Mouse (Mus musculus): Measurements from ENCODE around the gene Gm11563.
"Not testable (repeated sequence)": the region's sequence is repeated elsewhere in the genome, so short reads cannot be mapped to it uniquely, and the experiment has no call there.

Gm11563 gene

DNA sequence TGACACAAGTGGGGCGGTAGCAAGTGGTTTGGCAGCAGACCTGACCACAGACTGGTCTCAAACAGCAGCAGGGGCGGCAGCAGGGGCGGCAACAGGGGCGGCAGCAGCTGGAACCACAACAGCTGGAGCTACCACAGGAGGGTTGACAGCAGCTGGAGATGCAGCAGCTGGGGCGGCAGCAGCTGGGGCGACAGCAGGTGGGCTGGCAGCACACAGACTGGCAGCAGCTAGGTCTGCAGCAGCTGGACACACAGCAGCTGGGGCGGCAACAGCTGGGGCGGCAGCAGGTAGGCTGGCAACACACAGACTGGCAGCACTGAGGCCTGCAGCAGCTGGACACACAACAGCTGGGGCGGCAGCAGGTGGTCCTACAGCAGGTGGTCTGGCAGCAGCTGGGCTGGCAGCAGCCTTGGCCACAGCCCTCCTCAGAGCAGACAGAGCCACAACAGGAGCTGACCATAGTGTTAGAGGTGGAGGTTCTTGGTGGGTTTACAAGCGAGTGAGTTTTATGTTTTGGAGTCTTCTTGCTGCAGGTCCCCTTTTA is at the start of gene Gm11563:
Gm11563 (minus strand) TSS at position 494 of the 544 bp plus-strand sequence.
- not testable (repeated sequence) for DNase-seq (ENCODE audit: low spot score)

DNA sequence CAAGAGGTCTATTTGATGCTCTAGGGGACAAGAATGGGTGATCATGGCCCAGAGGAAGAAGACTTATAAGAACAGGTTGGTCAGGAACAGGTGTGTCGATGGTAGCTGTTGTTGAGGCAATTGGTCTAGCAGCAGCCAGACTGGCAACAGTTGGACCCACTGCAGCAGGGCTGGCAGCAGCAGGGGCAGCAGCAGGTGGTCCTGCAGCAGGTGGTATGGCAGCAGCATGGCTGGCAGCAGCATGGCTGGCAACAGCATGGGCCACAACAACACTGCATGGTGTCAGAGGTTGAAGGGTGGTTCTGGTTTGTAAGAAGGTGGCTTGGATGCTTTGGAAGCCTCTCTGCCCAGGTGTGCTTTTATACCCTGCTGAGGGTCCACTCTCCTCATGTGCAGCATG is 31.7 kb upstream of the Gm11563 start, which contains the start of gene Gm14190:
Gm14190 (minus strand) TSS at position 278 of the 400 bp plus-strand sequence.
- no peak for DNase-seq (ENCODE audit: low spot score)

DNA sequence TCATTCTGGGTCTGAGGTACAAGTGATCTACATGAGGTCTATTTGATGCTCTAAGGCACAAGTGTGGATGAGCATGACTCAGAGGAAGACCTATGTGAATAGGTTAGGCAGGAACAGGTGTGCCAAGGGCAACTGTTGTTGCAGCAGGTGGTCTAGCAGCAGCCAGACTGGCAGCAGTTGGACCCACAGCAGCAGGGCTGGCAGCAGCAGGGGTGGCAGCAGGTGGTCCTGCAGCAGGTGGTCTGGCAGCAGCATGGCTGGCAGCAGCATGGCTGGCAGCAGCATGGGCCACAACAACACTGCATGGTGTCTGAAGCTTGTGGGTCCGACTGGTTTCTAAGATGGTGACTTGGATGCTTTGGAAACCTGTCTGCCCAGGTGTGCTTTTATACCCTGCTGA is 26.5 kb upstream of the Gm11563 start:
- DNase-seq (ENCODE audit: low spot score), result not testable (repeated sequence)

DNA sequence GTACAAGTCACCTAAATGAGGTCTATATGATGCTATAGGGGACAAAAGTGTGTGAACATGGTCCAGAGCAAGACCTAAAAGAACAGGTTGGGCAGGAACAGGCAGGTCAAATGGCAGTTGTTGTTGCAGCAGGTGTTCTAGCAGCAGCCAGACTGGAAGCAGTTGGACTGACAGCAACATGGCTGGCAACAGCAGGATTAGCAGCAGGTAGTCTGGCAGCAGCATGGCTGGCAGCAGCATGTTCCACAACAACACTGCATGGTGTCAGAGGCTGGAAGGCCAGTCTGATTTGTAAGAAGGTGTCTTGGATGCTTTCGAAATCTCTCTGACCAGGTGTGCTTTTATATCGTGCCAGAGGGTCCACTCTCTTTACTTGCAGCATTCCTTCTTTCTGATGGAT is 24.7 kb upstream of the Gm11563 start:
- no peak for DNase-seq (ENCODE audit: low spot score)

DNA sequence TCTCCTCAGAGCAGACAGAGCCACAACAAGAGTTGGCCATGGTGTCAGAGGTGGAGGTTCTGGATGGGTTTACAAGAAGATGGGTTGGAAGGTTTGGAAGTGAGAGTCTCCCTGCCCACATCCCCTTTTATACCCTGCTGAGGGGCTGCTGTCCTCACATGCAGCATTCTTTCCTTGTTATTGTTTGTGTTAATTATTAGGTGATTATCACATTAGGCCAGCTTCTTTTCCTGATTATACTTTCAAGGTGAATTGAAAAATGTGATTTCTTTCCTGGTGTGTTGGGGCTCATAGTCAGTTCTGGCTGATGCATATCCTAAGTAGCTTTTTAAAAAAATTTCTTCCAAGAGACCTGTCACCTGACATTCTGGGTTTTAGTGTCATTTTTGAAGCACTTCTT is 7.1 kb upstream of the Gm11563 start, which contains the start of gene Krtap4-6:
Krtap4-6 (minus strand) TSS at position 101 of the 400 bp plus-strand sequence.
- no peak for DNase-seq (ENCODE audit: low spot score)

DNA sequence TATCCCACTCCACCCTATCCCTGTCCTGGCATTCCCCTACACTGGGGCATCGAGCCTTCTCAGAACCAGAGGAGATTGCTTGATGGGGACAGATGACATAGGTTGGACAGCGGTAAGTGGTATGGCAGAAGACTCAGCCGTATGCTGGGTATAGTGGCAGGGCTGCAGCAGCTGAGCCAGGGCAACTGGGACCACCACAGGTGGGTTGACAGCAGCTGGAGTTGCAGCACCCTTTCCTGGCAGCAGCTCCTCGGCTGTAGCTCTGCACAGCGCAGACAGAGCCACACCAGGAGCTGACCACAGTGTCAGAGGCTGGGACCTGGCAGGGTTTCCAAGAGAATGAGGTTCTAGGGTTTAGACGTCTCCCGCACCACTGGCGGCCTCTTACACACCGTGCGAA is 4.0 kb upstream of the Gm11563 start:
- DNase-seq (ENCODE audit: low spot score), result no peak

DNA sequence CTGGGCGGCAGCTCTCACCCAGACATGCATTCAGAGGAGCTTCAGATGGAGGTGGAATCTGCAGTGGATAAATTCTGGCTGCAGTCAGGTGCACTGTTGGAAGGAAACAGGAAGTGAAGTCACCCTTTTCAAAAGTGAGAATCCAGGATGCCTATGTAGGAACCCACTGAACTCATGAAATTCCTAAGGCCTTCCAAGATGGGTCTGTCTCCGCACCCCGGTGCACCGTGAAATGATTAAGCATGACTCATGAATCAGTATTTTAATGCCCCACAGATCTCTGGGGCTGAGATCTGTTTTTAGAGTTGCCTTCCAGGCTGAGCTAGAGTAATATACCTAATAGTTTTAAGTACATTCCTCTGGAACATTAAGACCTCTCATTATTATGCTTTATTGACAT is 496 bp upstream of the Gm11563 start:
- DNase-seq (ENCODE audit: low spot score), result no peak

DNA sequence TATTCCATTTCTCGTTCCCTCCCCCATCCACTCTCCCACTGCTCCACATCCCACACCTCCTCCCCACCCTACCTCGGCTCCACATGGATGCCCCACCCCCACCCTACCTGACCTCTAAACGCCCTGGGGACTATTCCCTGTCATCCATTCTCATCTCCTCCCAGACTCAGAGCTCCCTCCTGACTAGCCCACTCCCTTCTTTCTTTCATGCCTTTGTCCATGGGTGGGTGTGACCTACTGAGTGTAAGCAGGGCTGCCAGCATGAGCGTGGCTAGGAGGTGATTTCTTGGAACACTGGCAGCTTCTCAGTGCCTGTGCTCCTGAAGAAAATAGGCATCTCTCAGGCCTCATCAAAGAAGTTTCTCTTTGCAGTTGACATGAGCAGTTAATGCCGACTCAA is 1.7 kb downstream of the Gm11563 start:
- DNase-seq (ENCODE audit: low spot score), result no peak

DNA sequence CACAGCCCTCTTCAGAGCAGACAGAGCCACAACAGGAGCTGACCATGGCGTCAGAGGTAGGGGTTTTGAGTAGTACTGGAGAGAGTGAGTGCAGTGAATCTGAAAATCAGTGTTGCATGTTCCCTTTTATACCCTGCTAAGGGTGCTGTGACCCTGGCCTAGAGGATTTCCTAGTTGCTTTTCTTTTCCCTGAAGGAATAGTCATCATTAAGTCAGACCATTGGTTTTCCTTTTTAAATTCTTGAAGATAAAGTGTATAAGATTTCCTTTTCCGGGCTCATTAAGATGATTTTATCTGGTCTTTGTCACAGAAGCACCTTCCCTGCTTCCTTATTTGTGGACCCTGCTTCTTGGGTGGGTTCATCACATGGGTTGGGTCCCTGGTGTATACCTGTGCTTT is 8.6 kb downstream of the Gm11563 start, which contains the start of gene Gm11555:
Gm11555 (minus strand) TSS at position 101 of the 400 bp plus-strand sequence.
- DNase-seq (ENCODE audit: low spot score), result no peak

DNA sequence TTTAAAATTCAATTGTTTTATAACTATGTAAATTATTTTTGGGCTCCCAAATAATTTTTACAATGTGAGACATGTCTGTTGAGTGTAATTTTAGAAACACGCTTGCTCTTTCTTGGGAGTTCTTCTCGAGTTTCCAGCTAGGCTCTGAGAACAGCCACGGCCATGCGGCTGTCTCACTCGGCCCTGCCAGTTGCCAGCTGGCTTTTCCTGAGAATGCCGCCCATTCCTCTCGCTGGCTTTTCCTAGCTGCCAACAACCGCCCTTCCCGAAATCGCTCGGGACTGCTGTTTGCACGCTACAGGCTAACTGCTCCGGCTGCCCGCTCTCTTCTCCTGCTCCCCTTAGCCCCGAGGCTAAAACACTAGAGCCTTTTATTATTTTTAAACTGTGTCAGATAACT is 12.3 kb downstream of the Gm11563 start:
- DNase-seq (ENCODE audit: low spot score), result no peak

DNA sequence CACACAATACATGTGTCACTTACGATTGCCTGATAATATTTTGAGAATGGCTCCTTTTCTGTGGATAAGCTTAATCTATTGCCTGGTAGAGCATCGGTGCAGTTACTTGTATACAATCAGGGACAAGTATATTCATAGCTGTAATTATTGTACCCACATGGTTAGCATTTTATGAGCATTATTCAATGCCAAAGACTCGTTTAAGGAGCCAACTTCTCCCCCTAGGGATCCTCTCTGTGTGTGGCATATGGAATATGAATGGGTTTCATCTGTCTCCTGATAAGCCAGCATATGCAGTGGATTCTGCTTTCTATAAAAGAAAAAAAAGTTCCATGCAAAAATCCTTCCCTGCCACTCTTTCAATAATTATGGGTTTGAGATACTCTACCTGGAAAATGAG is 14.4 kb downstream of the Gm11563 start:
- DNase-seq (ENCODE audit: low spot score), result no peak

DNA sequence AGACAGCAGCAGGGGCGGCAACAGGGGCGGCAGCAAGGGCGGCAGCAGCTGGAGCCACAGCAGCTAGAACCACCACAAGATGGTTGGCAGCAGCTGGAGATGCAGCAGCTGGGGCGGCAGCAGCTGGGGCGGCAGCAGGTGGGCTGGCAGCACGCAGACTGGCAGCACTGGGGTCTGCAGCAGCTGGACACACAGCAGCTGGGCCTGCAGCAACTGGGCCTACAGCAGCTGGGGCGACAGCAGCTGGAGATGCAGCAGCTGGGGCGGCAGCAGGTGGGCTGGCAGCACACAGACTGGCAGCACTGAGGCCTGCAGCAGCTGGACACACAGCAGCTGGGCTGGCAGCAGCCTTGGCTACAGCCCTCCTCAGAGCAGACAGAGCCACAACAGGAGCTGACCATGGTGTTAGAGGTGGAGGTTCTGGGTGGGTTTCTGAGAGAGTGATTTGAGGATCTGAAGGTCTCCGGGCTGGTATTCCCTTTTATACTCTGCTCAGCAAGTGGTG is 15.1 kb downstream of the Gm11563 start, which contains the start of gene Krtap4-7:
Krtap4-7 (minus strand) TSS at position 455 of the 505 bp plus-strand sequence.
- DNase-seq (ENCODE audit: low spot score), result not testable (repeated sequence)

DNA sequence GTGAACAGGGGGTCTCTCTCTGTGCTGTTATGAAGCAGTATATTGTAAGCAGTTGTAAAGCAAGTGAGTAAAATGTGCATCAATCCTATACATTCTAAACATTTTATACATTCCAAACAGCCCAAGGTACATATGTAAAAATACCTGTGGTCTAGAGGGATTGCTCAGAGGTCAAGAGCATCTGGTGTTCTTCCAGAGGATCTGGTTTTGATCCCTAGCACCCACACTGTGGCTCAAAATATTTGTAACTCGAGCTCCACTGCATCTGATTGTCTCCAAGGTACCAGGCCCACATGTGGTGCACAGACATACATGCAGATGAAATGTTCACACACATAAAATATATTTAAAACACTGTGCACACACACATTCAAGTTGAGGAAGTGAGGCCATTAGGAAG is 17.8 kb downstream of the Gm11563 start:
- no peak for DNase-seq (ENCODE audit: low spot score)

DNA sequence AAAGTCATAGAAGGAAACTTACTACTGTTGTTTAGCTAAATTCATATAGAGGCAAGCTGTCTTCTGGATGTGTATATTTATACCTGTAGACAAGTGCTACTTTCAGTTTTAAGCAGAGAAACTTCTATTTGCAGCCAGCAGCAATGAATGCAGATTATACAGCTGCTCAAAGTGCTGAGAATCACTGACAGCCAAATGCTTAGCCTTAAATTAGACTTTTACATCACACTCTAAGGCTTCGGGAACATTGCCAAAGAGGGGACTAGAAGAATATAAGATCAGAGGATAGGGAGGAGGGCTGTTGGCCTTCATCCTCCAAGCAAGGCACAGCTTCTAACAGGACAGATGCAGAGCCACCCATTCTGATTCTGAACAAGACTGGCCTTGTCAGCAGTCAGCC is 21.7 kb downstream of the Gm11563 start:
- no peak for DNase-seq (ENCODE audit: low spot score)

DNA sequence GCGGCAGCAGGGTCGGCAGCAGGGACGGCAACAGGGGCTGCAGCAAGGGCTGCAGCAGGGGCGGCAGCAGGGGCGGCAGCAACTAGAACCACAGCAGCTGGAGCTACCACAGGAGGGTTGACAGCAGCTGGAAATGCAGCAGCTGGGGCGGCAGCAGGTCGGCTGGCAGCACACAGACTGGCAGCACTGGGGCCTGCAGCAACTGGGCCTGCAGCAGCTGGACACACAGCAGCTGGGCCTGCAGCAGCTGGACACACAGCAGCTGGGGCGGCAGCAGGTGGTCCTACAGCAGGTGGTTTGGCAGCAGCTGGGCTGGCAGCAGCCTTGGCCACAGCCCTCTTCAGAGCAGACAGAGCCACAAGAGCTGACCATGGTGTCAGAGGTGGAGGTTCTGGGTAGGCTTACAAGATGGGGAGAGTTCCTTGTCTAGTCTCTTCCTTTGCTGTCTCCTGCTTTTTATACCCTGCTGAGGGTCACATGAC is 24.1 kb downstream of the Gm11563 start, which contains the start of gene Krtap4-2:
Krtap4-2 (minus strand) TSS at position 432 of the 482 bp plus-strand sequence.
- DNase-seq (ENCODE audit: low spot score), result no peak

DNA sequence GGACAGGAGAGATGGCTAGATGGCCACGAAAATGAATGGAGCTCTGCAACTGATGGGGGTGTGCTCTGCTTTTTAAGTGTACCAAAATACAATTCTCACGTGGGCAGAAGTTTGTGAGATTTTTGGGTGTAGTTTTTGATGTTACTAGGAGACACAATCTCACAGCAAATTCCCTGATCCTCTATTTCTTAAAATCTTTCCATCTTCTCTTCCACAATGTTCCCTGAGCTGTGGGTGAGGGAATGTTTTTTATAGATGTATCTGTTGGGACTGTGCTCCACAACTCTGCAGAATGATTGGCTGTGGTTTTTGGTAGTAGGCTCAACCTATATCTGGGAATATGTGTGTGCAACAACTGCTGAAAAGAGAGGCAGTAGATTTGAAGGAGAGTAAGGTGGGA is 25.5 kb downstream of the Gm11563 start:
- DNase-seq (ENCODE audit: low spot score), result no peak

DNA sequence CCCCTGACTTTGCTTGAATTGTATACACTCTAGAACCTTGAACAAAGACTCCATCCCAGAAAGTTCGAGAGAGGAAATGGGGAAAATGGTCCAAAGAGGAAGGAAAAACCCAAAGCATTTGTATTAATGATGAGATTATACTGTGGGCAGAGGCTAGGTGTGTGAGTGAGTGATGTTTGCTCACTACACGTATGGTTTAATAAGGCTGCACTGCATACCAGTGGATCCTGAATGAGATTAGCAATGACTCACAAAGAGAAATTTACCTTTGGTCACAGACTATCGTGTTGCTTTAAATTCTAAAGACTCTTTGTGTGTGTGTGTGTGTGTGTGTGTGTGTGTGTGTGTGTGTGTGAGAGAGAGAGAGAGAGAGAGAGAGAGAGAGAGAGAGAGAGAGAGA is 27.9 kb downstream of the Gm11563 start:
- no peak for DNase-seq (ENCODE audit: low spot score)

DNA sequence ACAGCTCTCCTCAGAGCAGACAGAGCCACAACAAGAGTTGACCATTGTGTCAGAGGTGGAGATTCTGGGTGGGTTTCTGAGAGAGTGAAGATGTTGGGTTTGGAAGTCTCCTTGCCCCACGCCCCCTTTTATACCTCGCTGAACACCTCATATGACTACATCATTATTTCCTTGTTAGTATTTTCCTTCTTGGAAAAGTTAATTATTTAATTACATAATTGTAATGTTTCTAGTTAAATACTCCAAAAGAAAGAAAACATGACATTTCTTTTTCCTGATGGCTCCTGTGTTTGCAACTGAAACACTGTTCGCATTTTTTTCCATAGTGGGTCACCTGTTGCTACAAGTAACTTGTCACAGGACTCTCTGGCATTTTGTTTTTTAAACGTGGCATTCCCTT is 30.6 kb downstream of the Gm11563 start, which contains the start of gene Krtap4-1:
Krtap4-1 (minus strand) TSS at position 101 of the 400 bp plus-strand sequence.
- no peak for DNase-seq (ENCODE audit: low spot score)

DNA sequence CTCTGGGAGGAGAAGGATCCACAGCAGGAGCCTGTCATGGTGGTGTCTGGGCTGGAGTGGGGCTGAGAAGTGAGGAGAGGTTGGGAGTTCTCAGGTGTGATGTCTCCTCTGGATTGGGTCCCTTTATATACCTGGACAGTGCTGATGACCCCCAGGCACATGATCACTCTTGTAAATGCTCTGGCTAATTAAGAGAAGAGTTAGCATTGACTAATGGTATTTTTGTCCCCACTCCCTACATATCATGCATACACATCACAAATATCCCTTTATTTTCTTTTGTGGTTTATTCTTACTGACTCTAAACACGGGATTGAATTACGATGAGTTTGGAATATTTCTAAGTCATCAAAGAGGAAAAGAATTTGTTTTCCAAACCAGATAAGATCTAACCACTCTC is 38.4 kb downstream of the Gm11563 start, which contains the start of gene Gm11562:
Gm11562 (minus strand) TSS at position 101 of the 400 bp plus-strand sequence.
- DNase-seq (ENCODE audit: low spot score), result no peak

DNA sequence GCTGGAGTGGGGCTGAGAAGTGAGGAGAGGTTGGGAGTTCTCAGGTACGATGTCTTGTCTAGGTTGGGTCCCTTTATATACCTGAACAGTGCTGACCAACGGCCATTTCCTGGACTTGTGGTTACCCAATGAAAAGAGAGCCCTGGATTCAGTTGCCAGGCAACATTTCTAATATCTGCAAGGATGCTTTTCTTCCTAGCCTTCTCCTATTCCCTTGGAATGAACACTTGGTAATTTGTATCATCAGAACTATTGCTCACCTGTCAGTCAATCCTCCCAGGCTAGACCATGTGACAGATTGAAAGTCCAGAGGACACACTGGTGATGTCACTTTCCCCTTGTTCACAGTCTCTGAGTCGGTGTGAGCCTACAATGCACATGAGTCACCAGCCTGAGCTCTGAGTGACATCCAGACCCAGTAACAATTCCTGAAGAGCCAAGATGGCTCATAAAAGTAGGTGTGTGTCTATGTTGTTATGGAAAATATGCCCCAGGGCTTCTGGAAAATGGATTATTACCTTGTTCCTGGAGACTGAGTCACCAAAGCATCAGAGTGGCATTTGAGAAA is 43.9 kb downstream of the Gm11563 start, which contains the start of gene Krtap2-4:
Krtap2-4 (minus strand) TSS at position 51 of the 568 bp plus-strand sequence.
- DNase-seq (ENCODE audit: low spot score), result no peak

DNA sequence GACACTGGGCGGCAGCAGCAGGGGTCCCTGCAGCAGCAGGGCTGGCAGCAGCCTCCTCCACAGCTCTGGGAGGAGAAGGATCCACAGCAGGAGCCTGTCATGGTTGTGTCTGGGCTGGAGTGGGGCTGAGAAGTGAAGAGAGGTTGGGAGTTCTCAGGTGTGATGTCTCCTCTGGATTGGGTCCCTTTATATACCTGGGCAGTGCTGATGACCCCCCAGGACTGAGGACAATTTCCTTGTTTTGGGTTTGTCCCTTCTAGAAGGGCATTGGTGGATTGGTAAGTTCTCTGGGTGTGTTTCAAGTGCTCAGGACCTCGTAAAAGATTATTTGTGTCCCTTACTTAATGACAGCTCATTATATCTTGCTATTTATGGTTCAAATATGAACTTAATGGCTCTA is 48.7 kb downstream of the Gm11563 start, which contains the start of gene Gm11937:
Gm11937 (minus strand) TSS at position 101 of the 400 bp plus-strand sequence.
- DNase-seq (ENCODE audit: low spot score), result not testable (repeated sequence)

DNA sequence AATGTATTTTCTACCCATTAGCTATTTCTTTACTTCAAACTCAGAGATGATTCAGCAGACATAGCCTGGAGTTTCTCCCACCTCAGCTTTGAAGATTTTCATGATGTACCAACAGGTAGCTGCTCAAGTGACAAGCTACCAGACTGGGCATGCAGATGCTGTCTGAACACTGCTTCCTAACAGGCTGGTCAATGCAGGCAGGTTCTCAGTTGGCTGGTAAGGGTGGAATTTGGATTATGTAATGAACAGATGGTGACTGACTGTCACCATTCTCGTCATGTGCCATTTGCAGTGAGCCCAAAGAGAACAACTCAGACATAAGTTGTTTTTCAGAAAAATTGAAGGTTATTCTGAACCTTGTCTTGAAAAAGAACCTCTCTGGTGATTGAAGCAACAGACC is 49.6 kb downstream of the Gm11563 start:
- DNase-seq (ENCODE audit: low spot score), result no peak

Data from yolk sac, embryonic 10.5 days (tissue).